Mouse (Mus musculus) small intestine, adult 2 months (tissue): ENCODE results near the gene Ywhag. TPM values are rescaled to one million over a fixed set of nuclear protein-coding genes. Genes with fewer than 3 reads are reported as not detected.

Source experiments
- H3K27ac ChIP-seq: fragments of 200-500 bp; 2 replicates; pipeline ENCODE4 v1.5.1; 2012; ENCODE audit warnings: low read depth, low read length, control low read depth, inconsistent platforms; ENCODE audit not compliant: insufficient read depth
- H3K27me3 ChIP-seq: fragments of 200-500 bp; 2 replicates; pipeline ENCODE4 v1.6.1; 2012; ENCODE audit warnings: mild to moderate bottlenecking, moderate library complexity, low read length, inconsistent platforms; ENCODE audit not compliant: control insufficient read depth, insufficient read depth
- H3K36me3 ChIP-seq: fragments of 200-500 bp; 2 replicates; pipeline ENCODE4 v1.6.1; 2012; ENCODE audit warnings: mild to moderate bottlenecking, low read length, control low read depth, inconsistent platforms; ENCODE audit not compliant: control insufficient read depth, insufficient read depth
- H3K4me1 ChIP-seq: fragments of 200-500 bp; 2 replicates; pipeline ENCODE4 v1.6.1; 2012; ENCODE audit warnings: low read length, inconsistent platforms, mixed read lengths; ENCODE audit not compliant: control insufficient read depth, insufficient read depth, insufficient read length
- H3K4me3 ChIP-seq: fragments of 200-500 bp; 2 replicates; pipeline ENCODE4 v1.5.1; 2012; ENCODE audit warnings: low read depth, mild to moderate bottlenecking, control low read depth, inconsistent platforms, low read length, moderate library complexity
- CTCF ChIP-seq: fragments of 200-500 bp; IDR thresholded peaks from 2 replicates; pipeline ENCODE4 v1.5.1; 2012; ENCODE audit warnings: low read depth, mild to moderate bottlenecking, control low read depth, inconsistent platforms, low read length, moderate library complexity, mixed read lengths; ENCODE audit not compliant: insufficient replicate concordance, insufficient read length; ENCODE audit errors: extremely low read depth
- POLR2A ChIP-seq: fragments of 200-500 bp; IDR thresholded peaks from 2 replicates; pipeline ENCODE4 v1.6.1; 2012; ENCODE audit warnings: low read depth, mild to moderate bottlenecking, control low read depth, inconsistent platforms, low read length, moderate library complexity
- WGBS: fragments of 180-500 bp; shearing (Covaris S2); methylation state at CpG from one replicate; pipeline ENCODE4 v1.1.7; 2018; 5-methylcytosine and 5-hydroxymethylcytosine counted together
- polyA plus RNA-seq: library from polyadenylated mRNA; depleted of rRNA; stranded (reverse); fragments of >200 nt; gene quantifications from 2 replicates; pipeline ENCODE4 v1.2.3, GENCODE M21; 2012

Gene Ywhag
- polyA plus RNA-seq, 1 experiment, result 27.3 TPM

- Histone ChIP-seq H3K36me3 (peaks cover 13% of the 10 kb centered on the region), H3K4me3 (no peak overlapping the region), H3K4me1 (peaks cover 2% of the 10 kb centered on the region; the same call in 1 of the 2 replicates), H3K27ac (no peak overlapping the region), H3K27me3 (no peaks in the 10 kb centered on the region)
- 95% methylated on average over 5 of the region's 5 CpGs for WGBS
- TF ChIP-seq CTCF (no peak), POLR2A (no peak)
Observed at GRCm38 (mm10) chr5:135918593-135918992, 15.8 kb downstream of the Ywhag start.

- H3K36me3 ChIP-seq, result peaks cover 13% of the 10 kb centered on the region
- no peak overlapping the region for H3K27ac ChIP-seq
- H3K4me3 ChIP-seq, result no peak overlapping the region
- WGBS, result 81% methylated on average over 5 of the region's 5 CpGs
- no peaks in the 10 kb centered on the region for H3K27me3 ChIP-seq
- peaks cover 2% of the 10 kb centered on the region; the same call in 1 of the 2 replicates for H3K4me1 ChIP-seq
- TF ChIP-seq POLR2A (no peak), CTCF (no peak)
Observed at GRCm38 (mm10) chr5:135918059-135918437, 16.4 kb downstream of the Ywhag start.

- TF ChIP-seq CTCF (no peak), POLR2A (no peak)
- H3K27ac ChIP-seq, result no peak overlapping the region
- 91% methylated on average over 8 of the region's 8 CpGs for WGBS
- peaks cover 13% of the 10 kb centered on the region for H3K36me3 ChIP-seq
- H3K4me1 ChIP-seq, result peaks cover 2% of the 10 kb centered on the region; the same call in 1 of the 2 replicates
- H3K27me3 ChIP-seq, result no peaks in the 10 kb centered on the region
- no peak overlapping the region for H3K4me3 ChIP-seq
Observed at GRCm38 (mm10) chr5:135917327-135918058, 16.9 kb downstream of the Ywhag start.

GRCm38 (mm10) chr5:135916601-135917000 lies 17.8 kb downstream of the Ywhag start:
- H3K27me3 ChIP-seq, result no peaks in the 10 kb centered on the region
- peaks cover 6% of the 10 kb centered on the region for H3K36me3 ChIP-seq
- peaks cover 2% of the 10 kb centered on the region; the same call in 1 of the 2 replicates for H3K4me1 ChIP-seq
- 87% methylated on average over 3 of the region's 3 CpGs for WGBS
- TF ChIP-seq CTCF, result no peak
- no peak for TF ChIP-seq POLR2A
- H3K4me3 ChIP-seq, result no peak overlapping the region
- no peak overlapping the region for H3K27ac ChIP-seq

GRCm38 (mm10) chr5:135916051-135916565 lies 18.3 kb downstream of the Ywhag start:
- no peak for TF ChIP-seq POLR2A
- no peak for TF ChIP-seq CTCF
- 76% methylated on average over 6 of the region's 6 CpGs for WGBS
- Histone ChIP-seq H3K36me3 (peaks cover 10% of the 10 kb centered on the region), H3K4me3 (no peak overlapping the region), H3K27ac (no peak overlapping the region), H3K27me3 (no peaks in the 10 kb centered on the region), H3K4me1 (peaks cover 2% of the 10 kb centered on the region; the same call in 1 of the 2 replicates)

- TF ChIP-seq POLR2A (no peak), CTCF (no peak)
- Histone ChIP-seq H3K27me3 (no peaks in the 10 kb centered on the region), H3K36me3 (peaks cover 25% of the 10 kb centered on the region), H3K4me3 (no peak overlapping the region), H3K27ac (peak overlapping the region; percentile 49), H3K4me1 (peaks cover 2% of the 10 kb centered on the region; the same call in 1 of the 2 replicates)
- 75% methylated on average over 6 of the region's 6 CpGs for WGBS
Observed at GRCm38 (mm10) chr5:135914156-135914555, 20.3 kb downstream of the Ywhag start.

GRCm38 (mm10) chr5:135913201-135913600 lies 21.2 kb downstream of the Ywhag start:
- no peak for TF ChIP-seq POLR2A
- TF ChIP-seq CTCF, result no peak
- no peak overlapping the region for H3K4me3 ChIP-seq
- H3K27ac ChIP-seq, result no peak overlapping the region
- peaks cover 26% of the 10 kb centered on the region for H3K36me3 ChIP-seq
- 73% methylated on average over 5 of the region's 5 CpGs for WGBS
- no peaks in the 10 kb centered on the region for H3K27me3 ChIP-seq
- H3K4me1 ChIP-seq, result peaks cover 2% of the 10 kb centered on the region; the same call in 1 of the 2 replicates
